Mouse (Mus musculus) gastrocnemius, adult 2 months (tissue): ENCODE measurements around the gene Phf7. TPM values are rescaled to one million over a fixed set of nuclear protein-coding genes. Genes with fewer than 3 reads are reported as not detected.

Source experiments
- DNase-seq: peaks from one replicate; pipeline ENCODE4 v3.0.0; 2022
- H3K27ac ChIP-seq: fragments of 200-600 bp; 2 replicates; pipeline ENCODE4 v1.8.1; 2022; ENCODE audit warnings: mild to moderate bottlenecking
- H3K4me3 ChIP-seq: fragments of 200-600 bp; 2 replicates; pipeline ENCODE4 v1.8.1; 2022; ENCODE audit warnings: mild to moderate bottlenecking, moderate library complexity
- CTCF ChIP-seq: fragments of 200-600 bp; IDR thresholded peaks from 2 replicates; pipeline ENCODE4 v1.8.1; 2022; ENCODE audit warnings: antibody characterized with exemption, mild to moderate bottlenecking, moderate library complexity
- intact Hi-C: fragments of 180-260 bp; cut with DNase I; formaldehyde crosslinking; loops from one replicate; pipeline ENCODE4 v1.15.1; 2025
- total RNA-seq, 2 experiments: library from RNA; stranded (reverse); gene quantifications; 2 replicates each; pipeline ENCODE4 v1.2.3; 2021

The Phf7 gene
- total RNA-seq, 2 experiments from 2014 or later, result 7.3 to 8.9 TPM

DNA sequence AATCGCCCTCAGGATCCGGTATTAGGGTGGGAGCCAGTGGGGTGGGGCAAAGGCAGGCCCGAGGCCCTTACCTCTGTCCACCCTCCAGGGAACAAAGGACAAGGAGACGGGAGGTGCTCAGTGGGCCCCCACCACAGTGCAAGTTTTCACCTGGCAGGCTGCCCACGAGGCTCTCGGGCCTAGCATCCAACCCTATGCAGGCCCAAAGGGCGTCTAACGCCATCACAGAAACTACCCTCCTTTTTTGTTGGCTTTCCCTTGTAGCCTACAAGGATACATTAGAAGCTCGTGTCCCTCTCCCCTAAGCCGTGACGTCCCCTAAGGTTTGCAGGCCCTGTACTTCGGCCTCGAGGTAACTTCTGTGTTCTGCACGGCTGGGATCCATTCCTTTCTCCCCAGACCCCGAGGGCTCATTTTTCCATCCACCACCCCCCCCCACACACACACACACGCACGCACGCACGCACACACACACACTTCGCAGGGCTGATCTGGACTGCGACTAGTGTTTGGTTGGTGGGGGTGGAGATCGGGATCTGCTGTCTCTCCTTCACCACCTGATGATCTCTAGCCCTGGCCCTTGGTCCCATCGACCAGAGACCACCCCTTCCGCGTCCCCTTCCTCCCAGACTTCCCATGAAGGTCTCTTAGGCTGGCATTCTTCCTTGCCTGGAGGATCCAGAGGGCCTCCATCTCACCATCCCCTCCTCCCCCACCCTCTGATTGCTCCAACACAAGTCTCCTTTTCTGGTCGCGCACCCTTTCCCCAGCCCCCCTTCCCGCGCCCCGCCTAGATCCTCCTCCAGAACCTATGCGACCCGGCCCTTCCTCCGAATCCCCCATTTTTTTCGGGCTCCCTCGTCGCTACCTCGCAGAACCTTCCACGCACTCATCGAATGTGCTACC is 45.3 kb downstream of the Phf7 start:
- intact Hi-C loops, result loop anchor here (5.0 kb wide), 1 partner anchor 46 kb away; the partner anchor contains the start of genes Bap1 and Phf7
- peak overlapping the region; percentile 95 for H3K27ac ChIP-seq
- no peak for TF ChIP-seq CTCF
- DNase-seq, result peak; percentile 66
- H3K4me3 ChIP-seq, result peak overlapping the region; percentile 86

DNA sequence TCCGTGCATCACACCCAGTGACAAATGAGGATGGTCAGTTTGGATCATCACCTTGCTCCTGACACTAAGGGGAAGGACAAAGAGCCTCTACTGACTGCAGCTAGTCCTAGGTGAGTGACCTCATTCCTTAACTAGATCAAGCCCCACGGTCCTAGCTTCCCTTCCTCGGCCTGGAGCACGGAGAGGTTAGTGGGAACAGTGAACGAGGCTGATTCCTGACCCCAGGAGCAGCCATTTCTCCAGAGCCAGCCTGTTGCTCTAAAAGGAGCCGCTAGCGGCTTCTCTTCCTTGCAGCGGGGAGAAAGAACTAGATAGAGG is 45.9 kb downstream of the Phf7 start:
- DNase-seq, result no peak
- peak overlapping the region; percentile 95 for H3K27ac ChIP-seq
- intact Hi-C loops, result loop anchor here (5.0 kb wide), 1 partner anchor 47 kb away; the partner anchor contains the start of genes Bap1 and Phf7
- TF ChIP-seq CTCF, result no peak
- peak overlapping the region; percentile 86 for H3K4me3 ChIP-seq

DNA sequence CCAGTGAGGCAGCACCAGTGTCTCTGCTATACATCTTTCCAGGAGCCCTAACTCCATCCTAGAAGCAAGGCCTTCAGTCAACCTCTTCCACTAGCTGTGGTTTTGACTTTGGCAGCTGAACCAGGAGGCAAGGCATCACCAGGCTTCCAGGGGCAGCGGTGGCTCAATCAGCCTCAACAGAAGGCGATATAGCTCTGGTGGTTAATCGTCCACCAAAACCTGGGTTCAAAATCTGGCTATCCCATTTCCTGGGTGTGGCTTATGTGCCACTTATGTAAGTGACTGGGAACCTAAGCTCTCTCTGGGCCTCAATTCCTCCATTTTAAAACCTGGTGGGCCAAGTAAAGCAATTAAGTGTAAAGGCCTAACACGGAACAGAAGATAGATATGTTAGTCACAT is 46.3 kb downstream of the Phf7 start:
- Histone ChIP-seq H3K27ac (peak overlapping the region; percentile 95), H3K4me3 (peak overlapping the region; percentile 86)
- no peak for DNase-seq
- no peak for TF ChIP-seq CTCF
- intact Hi-C loops, result loop anchor here (5.0 kb wide), 1 partner anchor 47 kb away; the partner anchor contains the start of genes Bap1 and Phf7

DNA sequence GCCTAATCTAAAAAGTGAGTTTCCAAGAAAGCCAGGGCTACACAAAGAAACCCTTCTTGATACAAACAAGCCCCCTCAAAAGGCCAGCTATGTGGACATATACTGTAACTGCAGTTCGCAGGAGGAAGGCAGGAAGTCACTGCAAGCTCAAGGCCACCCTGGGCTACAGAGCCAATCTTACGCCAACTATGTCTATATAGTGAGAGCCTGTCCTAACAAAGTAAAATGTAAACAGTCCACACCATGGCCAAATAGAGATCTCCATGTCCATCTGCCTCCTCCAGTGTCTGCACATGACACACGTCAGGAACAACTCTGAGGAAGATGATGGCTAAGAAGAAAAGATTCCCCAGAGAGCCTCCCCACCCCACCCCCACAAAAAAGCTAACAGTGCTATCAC is 51.1 kb downstream of the Phf7 start:
- no peak overlapping the region for H3K4me3 ChIP-seq
- TF ChIP-seq CTCF, result no peak
- intact Hi-C loops, result no loop called here
- peak overlapping the region; percentile 31; the same call in 1 of the 2 replicates for H3K27ac ChIP-seq
- DNase-seq, result no peak

DNA sequence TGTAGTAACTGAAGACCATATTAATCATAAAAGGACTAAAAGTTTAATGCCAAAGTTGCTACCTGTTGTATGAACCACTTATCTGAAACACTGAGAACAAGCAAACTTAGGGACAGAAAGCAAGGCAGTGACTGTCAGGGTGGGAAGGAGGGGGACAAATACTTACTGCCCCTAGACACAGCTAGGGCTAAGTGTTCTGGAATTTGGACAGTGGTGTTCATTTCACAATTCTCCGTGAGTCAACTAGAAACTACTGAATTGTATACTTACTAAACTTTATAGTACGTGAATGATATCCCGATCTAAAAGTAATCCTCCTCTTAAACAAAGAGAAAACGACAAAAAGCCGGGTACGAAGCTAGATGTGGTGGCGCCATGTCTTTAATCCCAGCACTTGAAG is 51.5 kb downstream of the Phf7 start:
- intact Hi-C loops, result no loop called here

DNA sequence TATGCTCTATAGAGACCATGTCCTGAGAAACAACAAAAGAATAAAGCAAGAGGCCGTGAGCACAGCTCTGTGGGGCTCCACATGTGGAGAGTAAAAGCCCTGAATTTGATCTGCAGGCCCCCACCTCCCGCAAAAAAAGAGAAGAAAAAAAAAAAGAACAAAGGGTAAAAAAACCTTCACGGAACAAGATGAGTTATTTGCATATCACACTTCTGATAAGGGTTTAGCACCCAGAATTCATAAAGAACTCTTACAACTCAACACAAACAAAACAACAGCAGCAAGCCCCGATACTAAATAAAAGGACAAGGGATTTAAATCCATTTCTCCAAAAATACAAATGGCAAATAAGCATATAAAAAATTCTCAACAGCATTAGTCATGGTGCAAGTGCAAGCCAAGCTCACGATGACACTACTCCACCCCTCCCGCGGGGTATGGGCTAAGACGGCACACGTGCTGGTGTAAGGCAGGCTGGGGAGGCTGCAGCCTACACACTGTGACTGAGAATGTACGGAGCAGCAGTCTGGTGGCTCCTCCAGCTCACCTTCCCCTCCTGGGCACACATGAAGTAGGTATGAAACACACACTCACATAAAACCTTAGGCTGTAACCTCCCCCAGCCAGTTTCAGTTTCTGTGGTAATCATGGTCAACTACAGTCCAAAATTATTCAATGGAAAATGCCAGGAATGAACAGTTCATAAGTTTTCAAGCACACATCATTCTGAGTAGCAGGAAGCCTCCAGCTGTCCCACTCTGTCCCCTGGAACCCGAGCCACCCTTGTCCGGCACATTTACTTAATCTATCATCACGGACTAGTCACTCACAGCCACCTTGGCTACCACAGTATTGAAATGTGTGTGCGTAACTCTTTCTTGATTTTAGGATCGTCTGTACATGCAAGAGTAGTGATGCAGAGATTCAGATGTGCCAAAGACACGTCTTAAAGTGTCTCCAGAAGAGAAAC is 53.3 kb downstream of the Phf7 start:
- Histone ChIP-seq H3K4me3 (peak overlapping the region; percentile 52), H3K27ac (peak overlapping the region; percentile 81)
- intact Hi-C loops, result loop anchor here (2.0 kb wide), 1 partner anchor 69 kb away; the partner anchor contains the start of gene Smim4
- DNase-seq, result peak; percentile 78
- TF ChIP-seq CTCF, result no peak

More for the DNA sequence above, 51.5 kb downstream of the Phf7 start:
- H3K4me3 ChIP-seq, result no peak overlapping the region
- peak overlapping the region; percentile 43 for H3K27ac ChIP-seq
- TF ChIP-seq CTCF, result no peak
- no peak for DNase-seq

DNA sequence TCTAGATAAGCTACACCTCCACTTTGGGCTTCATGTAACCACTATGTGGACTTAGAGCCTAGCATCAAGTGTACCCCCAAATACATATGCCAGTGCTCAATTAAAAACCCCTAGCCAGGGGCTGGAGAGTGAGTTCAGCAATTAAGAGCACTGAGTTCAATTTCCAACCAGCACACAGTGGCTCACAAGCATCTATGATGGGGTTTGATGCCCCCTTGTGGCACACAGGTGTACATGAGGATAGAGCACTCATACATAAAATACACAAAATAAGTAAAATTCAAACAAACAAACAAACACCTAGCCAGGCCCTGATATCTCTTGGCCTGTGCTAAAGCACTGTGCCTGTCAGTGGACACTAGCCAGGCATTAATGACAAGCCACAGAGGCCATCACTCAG is 55.1 kb downstream of the Phf7 start:
- TF ChIP-seq CTCF, result peak; percentile 80
- intact Hi-C loops, result loop anchor here (2.0 kb wide), 1 partner anchor 67 kb away; the partner anchor contains the start of gene Smim4
- DNase-seq, result peak; percentile 42
- peak overlapping the region; percentile 54 for H3K4me3 ChIP-seq
- H3K27ac ChIP-seq, result peak overlapping the region; percentile 81

DNA sequence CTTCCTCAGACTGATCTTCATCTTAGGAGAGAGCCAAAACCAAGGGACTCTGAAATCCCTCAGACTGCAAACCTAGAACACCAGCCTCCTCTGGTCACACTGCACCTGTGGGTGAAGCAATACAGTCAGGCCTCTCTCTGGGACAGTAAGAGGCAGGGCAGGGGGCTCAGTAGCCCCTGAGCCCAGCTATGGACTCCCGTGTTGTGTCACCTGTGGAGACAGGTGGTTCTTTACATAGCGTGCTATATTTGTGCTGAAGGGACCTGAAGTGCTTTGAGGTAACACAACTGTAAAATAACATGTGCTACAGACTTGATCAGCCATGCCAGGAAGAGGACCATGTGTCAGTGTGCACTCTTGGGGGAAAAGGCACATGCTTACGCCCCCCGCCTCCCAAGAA is 55.6 kb downstream of the Phf7 start:
- no peak for TF ChIP-seq CTCF
- intact Hi-C loops, result no loop called here
- no peak for DNase-seq
- peak overlapping the region; percentile 54 for H3K4me3 ChIP-seq
- H3K27ac ChIP-seq, result peak overlapping the region; percentile 81

DNA sequence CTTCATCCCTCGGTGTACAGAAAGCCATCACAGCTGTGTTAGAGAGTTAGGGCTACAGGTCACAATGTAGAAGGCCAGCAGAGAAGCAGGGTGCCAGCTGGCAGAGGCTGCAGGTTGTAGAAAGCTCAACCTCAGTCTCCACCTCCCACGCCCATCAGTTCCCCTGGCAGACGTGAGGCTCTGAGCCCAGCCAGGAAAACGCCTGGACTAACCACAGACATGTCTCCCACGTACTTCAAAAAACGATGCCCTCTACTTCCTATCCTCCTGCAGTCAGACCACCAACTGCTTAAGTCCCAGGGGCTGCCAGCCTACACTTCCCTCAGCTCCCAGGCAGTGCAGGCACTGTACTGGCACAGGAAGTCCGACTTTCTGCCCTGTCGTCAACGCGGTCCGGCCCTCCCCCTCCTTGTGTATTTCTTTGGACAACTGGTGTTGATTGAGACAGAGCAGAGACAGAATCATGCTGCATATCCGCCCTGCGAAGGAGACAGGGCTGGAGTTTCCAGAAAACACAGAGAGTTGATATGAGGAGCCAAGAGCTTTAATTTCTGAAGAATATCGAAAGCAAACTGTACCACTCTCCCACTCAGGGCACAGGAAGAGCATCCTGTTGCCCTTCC is 56.1 kb downstream of the Phf7 start:
- DNase-seq, result peak; percentile 95
- Histone ChIP-seq H3K27ac (peak overlapping the region; percentile 81), H3K4me3 (peak overlapping the region; percentile 54)
- no peak for TF ChIP-seq CTCF
- intact Hi-C loops, result loop anchor here (5.0 kb wide), 1 partner anchor 173 kb away; no protein-coding TSS in a partner anchor

DNA sequence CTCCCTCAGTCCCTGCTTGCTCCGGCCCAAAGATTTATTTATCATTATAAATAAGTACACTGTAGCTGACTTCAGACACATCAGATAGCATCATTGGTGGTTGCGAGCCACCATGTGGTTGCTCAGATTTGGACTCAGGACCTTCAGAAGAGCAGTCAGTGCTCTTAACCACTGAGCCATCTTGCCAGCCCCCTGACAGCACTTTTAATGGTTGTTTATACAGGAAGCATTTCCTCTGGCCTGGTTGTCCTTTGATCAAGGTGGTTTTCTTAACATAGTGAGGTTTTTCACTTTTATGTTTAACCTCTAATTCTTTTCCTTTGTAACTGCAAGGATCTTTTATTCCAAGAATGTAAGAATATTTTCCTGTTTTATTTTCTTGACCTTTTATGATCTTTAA is 56.7 kb downstream of the Phf7 start:
- TF ChIP-seq CTCF, result no peak
- intact Hi-C loops, result loop anchor here (5.0 kb wide), 1 partner anchor 172 kb away; no protein-coding TSS in a partner anchor
- no peak for DNase-seq
- H3K27ac ChIP-seq, result peak overlapping the region; percentile 81
- peak overlapping the region; percentile 54 for H3K4me3 ChIP-seq

DNA sequence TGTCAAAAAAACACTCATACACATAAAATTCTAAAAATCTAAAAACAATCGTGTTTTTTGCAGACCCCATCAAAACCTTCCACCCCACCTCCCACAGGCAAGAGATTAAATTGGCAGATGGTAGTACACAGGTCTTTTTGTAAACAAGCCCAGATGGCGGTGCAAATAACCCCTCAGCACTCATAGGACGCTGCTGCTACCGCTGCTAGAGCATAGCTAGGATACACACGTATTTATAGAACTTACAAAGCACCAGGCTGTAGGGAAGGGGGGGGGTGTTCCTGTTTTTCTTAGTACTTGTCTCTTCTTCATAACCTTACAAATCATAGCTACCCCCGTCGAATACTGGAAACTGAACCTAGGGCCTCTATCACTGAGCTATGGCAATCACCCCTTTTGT is 57.3 kb downstream of the Phf7 start:
- Histone ChIP-seq H3K4me3 (no peak overlapping the region), H3K27ac (peak overlapping the region; percentile 81)
- TF ChIP-seq CTCF, result no peak
- intact Hi-C loops, result loop anchor here (5.0 kb wide), 1 partner anchor 171 kb away; no protein-coding TSS in a partner anchor
- DNase-seq, result no peak

DNA sequence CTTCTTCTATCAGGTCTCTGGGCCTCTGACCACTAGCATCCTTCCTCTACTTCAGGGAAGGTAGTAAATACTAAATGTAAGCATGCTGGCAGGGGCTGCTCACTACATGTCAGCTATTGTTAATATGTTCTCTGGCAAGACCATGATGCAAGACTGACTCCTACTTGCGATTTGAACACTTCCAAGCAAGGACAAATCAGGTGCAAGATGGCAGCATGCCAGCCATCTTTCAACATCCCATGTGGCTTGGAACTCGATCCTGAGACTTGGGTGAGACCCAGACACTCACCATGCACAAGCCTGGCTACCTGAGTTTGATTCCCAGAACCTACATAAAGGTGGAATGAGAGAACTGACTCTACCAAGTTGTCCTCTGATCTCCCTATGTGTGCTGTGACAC is 59.2 kb downstream of the Phf7 start:
- no peak overlapping the region for H3K4me3 ChIP-seq
- no peak for DNase-seq
- intact Hi-C loops, result loop anchor here (5.0 kb wide), 1 partner anchor 170 kb away; no protein-coding TSS in a partner anchor
- no peak for TF ChIP-seq CTCF
- no peak overlapping the region for H3K27ac ChIP-seq
